Mouse (Mus musculus) liver, postnatal 0 days (tissue): ENCODE data around the gene Hmg20b.

Experiments
- CTCF ChIP-seq: sonication (generic); IDR thresholded peaks from 2 replicates; pipeline ENCODE4 v1.5.1; 2016; ENCODE audit warnings: antibody characterized with exemption, low read depth
- EP300 ChIP-seq: IDR thresholded peaks from 2 replicates; pipeline ENCODE4 v1.6.1; 2016; ENCODE audit warnings: antibody characterized with exemption, low read depth, mild to moderate bottlenecking

- TF ChIP-seq CTCF = no peak
- no peak for TF ChIP-seq EP300
These were observed 49.9 kb downstream of the Hmg20b start for GRCm38 (mm10) chr10:81300352-81300907.
